Mouse (Mus musculus) neural tube, embryonic 12.5 days (tissue): ENCODE measurements at regions not wholly inside any gene's neighbourhood (a gene's known extent, or its start where the extent isn't known, plus 50 kb on each side); places are given as distances from the start of the nearest gene placed in this dataset.

Experiments
- ATAC-seq: fragments of 200-750 bp; cut with Nextera tagmentation; 2 replicates; pipeline ENCODE4 v1.8.0; 2017; ENCODE audit warnings: low read depth, mild to moderate bottlenecking, moderate TSS enrichment, moderate library complexity; ENCODE audit not compliant: low FRiP score
- H3K27ac ChIP-seq: fragments of 300-500 bp; sonication (generic); 2 replicates; pipeline ENCODE4 v1.5.1; 2016
- H3K27me3 ChIP-seq: fragments of 300-500 bp; sonication (generic); replicated peaks from 2 replicates; pipeline ENCODE4 v1.6.1; 2016; ENCODE audit warnings: mild to moderate bottlenecking
- H3K36me3 ChIP-seq: fragments of 300-500 bp; sonication (generic); 2 replicates; pipeline ENCODE4 v1.6.1; 2016; ENCODE audit warnings: mild to moderate bottlenecking
- H3K4me1 ChIP-seq: fragments of 300-500 bp; sonication (generic); 2 replicates; pipeline ENCODE4 v1.6.1; 2016
- H3K4me2 ChIP-seq: fragments of 300-500 bp; sonication (generic); replicated peaks from 2 replicates; pipeline ENCODE4 v1.6.1; 2016; ENCODE audit warnings: mild to moderate bottlenecking
- H3K4me3 ChIP-seq: fragments of 300-500 bp; sonication (generic); 2 replicates; pipeline ENCODE4 v1.5.1; 2016
- H3K9ac ChIP-seq: fragments of 300-500 bp; sonication (generic); 2 replicates; pipeline ENCODE4 v1.6.1; 2016; ENCODE audit warnings: mild to moderate bottlenecking
- H3K9me3 ChIP-seq: fragments of 300-500 bp; sonication (generic); 2 replicates; pipeline ENCODE4 v1.6.1; 2016; ENCODE audit warnings: mild to moderate bottlenecking
- WGBS: fragments of 180-500 bp; shearing (Covaris S2); methylation state at CpG from one replicate; pipeline ENCODE4 v1.1.7; 2016; 5-methylcytosine and 5-hydroxymethylcytosine counted together

DNA sequence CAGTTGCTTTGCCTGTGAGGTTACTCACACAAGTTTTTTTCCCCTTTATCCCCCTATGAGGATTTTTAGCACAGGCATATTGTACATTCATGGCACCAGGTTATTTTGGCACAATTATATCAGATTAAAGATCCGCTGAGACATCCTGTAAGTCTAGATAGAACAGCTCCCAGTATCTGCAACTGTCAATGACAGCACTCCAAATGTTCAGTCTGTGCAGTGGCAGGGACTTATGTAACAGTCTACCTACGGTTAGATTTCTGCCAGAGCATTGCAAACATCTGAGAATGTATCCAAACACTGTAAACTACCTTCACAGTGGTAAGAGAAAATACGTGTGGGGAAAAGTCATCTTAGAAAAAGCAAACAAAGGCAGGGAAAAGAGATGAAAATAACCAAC is 163.5 kb upstream of the Kcnh7 start:
- WGBS, result 85% methylated on average over 3 of the region's 3 CpGs
- H3K36me3 ChIP-seq, result no peaks in the 10 kb centered on the region
- no peaks in the 10 kb centered on the region for H3K9me3 ChIP-seq
- H3K27ac ChIP-seq, result no peak overlapping the region
- no peak overlapping the region for H3K4me3 ChIP-seq
- H3K4me1 ChIP-seq, result no peaks in the 10 kb centered on the region
- ATAC-seq, result no peak
- no peak overlapping the region for H3K4me2 ChIP-seq
- H3K9ac ChIP-seq, result no peak overlapping the region
- no peaks in the 10 kb centered on the region for H3K27me3 ChIP-seq

DNA sequence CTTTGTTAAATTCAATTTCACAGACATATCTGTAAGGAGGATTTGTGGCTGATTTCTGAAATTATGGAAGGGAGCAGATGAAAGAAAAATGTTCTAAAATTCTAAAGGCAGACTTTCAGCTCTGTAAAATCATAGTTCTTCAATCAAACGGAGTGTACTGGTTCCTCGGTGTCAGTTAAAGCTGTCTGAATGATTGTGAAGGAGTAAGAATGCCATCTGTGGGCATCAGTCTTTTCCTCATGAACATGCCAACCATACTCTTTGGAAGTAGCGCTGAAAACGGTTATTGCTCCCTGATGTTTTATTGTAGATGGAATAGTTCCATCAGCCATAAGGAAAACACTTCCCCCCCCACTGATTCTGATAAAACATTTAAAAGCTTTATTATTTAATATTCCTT is 142.7 kb upstream of the Kcnh7 start:
- H3K9ac ChIP-seq, result no peak overlapping the region
- no peaks in the 10 kb centered on the region for H3K36me3 ChIP-seq
- no peak overlapping the region for H3K4me2 ChIP-seq
- WGBS, result 82% methylated on average over 4 of the region's 4 CpGs
- H3K27ac ChIP-seq, result no peak overlapping the region
- H3K4me3 ChIP-seq, result no peak overlapping the region
- H3K27me3 ChIP-seq, result no peaks in the 10 kb centered on the region
- no peak for ATAC-seq
- no peaks in the 10 kb centered on the region for H3K9me3 ChIP-seq
- H3K4me1 ChIP-seq, result no peaks in the 10 kb centered on the region

DNA sequence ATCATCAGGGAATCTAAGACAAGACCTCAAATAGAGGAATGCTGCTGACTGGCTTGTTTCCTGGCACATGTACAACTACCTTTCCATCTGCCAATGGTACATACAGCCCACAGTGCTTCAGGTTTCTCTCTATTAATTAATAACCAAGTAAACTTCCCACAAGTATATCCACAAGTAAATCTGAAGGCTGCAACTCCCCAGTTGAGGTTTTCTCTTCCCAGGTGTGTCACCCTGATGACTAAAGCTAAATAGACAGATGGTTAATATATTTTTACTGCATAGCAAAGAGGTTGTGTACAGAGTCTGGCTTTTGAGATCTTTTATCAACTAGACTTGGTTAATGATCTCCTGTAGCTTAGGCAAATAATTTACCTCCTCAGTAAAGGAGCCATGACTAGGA is 96.8 kb upstream of the Kcnh7 start:
- Histone ChIP-seq H3K9ac (no peak overlapping the region), H3K27ac (no peak overlapping the region), H3K4me3 (no peak overlapping the region), H3K9me3 (no peaks in the 10 kb centered on the region), H3K27me3 (no peaks in the 10 kb centered on the region), H3K4me2 (no peak overlapping the region), H3K4me1 (no peaks in the 10 kb centered on the region), H3K36me3 (no peaks in the 10 kb centered on the region)
- no peak for ATAC-seq

DNA sequence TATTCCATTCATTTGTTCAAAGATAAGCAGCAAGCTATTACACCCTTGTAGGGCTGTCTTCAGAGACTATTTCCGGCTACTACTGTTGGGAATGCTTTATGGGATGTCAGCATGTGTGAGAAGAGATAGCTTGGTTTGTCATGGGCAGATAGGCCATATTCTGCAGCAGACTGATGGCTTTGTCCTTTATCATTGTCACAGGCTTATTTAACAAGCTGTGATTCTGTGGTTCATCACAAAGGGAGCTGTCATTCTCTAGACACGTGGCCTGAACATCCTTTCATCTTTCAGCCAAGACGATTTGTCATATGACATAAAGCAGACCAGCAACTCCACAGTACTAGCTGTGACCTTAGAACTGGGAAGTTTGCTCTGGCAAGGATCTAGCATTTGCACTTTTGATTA is 89.7 kb upstream of the Kcnh7 start:
- 47% methylated on average over 3 of the region's 3 CpGs for WGBS
- ATAC-seq, result no peak
- H3K4me1 ChIP-seq, result no peaks in the 10 kb centered on the region

DNA sequence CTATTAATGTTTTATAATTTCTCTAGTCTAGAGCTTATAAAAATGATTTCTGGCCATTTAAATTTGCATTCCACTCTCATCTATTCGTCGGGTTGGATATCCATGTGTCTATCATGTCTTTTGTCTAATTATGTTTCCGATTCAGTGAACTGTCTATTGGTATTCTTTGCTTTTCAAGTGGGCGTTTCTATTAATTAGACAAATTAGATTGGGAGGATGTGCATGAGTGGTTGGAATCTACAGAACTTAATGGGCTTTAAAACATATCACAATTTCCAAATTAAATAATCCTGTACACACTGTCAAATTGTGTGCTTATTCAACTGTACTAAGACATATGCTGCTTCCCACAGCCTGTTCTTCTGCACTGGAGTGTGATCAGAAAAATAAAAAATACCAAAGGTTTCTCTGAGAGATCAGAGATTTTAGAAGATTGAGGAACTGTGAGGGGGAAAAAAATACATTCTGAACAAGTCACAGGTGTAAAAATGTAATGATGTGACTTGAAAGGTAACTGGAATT is 62.1 kb upstream of the Kcnh7 start:
- Histone ChIP-seq H3K4me1 (no peaks in the 10 kb centered on the region), H3K9ac (no peak overlapping the region), H3K27ac (no peak overlapping the region), H3K9me3 (no peaks in the 10 kb centered on the region), H3K4me2 (no peak overlapping the region), H3K27me3 (no peaks in the 10 kb centered on the region), H3K4me3 (no peak overlapping the region), H3K36me3 (no peaks in the 10 kb centered on the region)
- WGBS, result 77% methylated on average over 4 of the region's 4 CpGs
- ATAC-seq, result 0 out of 2 replicates have a peak, but pooled peaks have one; percentile 41

More for the DNA sequence above, 89.7 kb upstream of the Kcnh7 start:
- no peak overlapping the region for H3K9ac ChIP-seq
- H3K4me2 ChIP-seq, result no peak overlapping the region
- H3K27me3 ChIP-seq, result no peaks in the 10 kb centered on the region
- no peak overlapping the region for H3K27ac ChIP-seq
- H3K36me3 ChIP-seq, result no peaks in the 10 kb centered on the region
- no peak overlapping the region for H3K4me3 ChIP-seq
- no peaks in the 10 kb centered on the region for H3K9me3 ChIP-seq

DNA sequence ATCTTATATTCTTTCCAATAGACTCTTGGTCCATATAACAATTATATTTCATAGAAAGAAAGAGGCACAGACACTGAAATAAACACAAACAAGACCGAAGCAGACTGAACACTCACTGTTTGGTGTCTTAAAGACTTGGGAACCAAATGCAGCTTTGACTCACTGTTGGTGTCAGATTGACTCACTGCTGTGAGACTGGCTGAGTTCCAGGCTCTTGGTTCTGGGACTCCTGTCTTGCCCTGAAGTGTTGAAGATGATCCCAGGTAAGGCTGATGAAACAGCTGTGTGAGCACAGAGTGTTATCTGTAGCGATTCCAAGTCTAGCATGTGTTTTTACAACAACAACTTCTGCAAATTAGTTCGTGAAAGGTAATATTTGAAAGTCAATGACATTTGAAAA is 55.2 kb upstream of the Kcnh7 start:
- H3K4me2 ChIP-seq, result no peak overlapping the region
- WGBS, result 89% methylated on average over 3 of the region's 3 CpGs
- H3K9me3 ChIP-seq, result no peaks in the 10 kb centered on the region
- H3K36me3 ChIP-seq, result no peaks in the 10 kb centered on the region
- H3K9ac ChIP-seq, result no peak overlapping the region
- ATAC-seq, result no peak
- no peak overlapping the region for H3K27ac ChIP-seq
- H3K27me3 ChIP-seq, result no peaks in the 10 kb centered on the region
- no peak overlapping the region for H3K4me3 ChIP-seq
- no peaks in the 10 kb centered on the region for H3K4me1 ChIP-seq
